Mouse (Mus musculus) urinary bladder, postnatal 4 days (tissue): ENCODE measurements around the gene Acox1.

Source experiments
- DNase-seq, 2 experiments: peaks; one replicate each; pipeline ENCODE4 v3.0.0; 2021 to 2022; ENCODE audit warnings: low spot score in 2 of 2

The Acox1 gene

DNA sequence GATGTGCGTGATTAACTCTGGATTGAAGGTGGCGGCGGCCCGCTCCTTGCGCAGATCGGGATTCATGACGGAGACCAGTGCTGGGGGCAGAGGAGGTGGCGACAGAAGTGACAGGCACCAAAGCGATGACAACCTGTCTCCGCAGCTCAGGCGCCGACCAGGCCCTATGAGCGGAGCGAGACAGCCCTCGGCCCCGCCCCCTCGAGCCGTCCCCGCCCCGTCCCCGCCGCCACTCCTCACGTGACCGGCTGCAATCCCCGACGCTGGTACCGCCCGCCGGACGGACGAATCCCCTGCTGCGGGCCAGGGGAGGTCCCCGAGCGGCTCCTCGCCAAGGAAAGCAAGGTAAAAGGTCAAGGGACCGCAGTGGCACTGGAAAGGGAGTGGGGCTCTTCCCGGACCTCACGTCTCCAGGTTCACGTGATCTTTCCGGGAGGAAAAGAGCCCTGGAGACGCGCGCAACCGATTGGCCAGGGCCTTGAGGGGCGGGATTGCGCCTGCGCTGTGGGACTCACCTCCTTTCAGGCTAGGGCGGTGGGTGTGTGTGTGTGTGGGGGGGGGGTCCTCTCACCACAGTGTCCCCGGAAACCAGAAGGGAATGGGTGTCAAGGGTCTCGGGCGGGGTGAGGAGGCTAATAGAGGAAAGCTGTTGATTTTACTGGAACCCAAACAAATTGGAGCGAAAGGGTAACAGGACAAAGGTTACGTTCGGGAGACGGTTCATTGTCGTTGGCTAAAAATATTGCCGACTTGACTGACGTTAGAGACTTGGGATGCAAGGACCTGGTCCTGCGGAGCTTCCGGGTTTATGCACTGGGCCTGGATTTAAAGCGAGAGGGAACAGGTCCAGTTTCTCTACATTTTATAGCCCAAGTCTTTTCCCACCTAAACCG, at the start of gene Acox1, which contains the start of gene Ten1:
Gene Acox1 (minus strand): TSS at position 407 of the 893 bp plus-strand sequence.
Gene Ten1 (plus strand): TSS at position 217 of the 893 bp plus-strand sequence.
- DNase-seq: peak; percentile 96 to 97

DNA sequence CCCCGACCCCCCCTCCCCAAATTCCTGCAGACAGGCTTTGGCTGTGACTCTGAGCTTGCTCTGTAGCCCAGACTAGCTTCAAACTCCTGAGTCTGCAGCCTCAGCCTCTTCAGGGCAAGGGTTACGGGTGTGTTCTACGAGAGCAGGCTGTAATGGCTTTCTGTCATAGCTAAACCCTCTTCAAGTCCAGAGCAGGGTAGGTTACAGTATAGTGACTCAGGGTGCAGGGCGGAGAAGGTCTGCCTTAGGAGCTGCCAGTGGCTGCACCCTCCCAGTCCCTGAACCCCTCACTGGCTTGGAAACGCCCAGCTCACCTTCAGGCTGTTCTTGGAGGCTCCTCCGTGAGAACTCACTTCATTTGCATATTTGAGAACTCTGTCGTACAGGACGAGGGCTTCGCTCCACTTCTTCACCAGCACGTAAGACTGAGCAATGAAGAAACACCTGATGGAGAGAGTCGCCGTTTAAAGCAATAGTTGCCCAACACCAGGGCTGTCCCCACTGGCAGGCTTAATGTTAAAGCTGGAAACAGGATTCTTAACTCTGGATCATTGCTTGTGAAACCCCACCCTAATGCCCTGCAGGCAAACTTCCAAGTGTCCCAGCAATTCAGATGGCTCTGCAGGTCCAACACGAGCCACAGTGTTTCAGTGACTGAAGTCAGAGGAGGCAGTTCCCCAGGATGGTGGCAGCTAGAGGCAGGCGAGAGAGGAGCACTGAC, 48.8 kb upstream of the Acox1 start:
- no peak for DNase-seq

DNA sequence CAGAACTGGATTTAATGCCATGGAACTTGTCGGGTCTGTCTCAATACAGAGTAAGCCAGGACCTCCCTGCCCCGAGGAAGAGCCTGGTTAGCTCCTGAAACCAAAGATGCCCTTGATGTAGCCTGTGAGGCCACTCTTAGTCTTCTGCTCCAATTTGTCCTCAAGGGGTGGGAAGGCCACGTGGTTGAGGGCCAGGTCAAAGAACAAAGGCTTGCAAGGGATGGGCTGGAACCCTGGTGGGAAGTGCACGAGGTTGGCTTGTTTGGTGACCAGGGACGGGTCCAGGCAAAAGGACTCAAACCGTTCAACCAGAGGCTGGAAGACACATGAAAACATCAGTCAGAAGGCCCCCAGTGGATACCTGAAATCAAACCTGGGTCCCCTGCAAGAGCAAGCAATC, 46.8 kb upstream of the Acox1 start:
- no peak for DNase-seq

DNA sequence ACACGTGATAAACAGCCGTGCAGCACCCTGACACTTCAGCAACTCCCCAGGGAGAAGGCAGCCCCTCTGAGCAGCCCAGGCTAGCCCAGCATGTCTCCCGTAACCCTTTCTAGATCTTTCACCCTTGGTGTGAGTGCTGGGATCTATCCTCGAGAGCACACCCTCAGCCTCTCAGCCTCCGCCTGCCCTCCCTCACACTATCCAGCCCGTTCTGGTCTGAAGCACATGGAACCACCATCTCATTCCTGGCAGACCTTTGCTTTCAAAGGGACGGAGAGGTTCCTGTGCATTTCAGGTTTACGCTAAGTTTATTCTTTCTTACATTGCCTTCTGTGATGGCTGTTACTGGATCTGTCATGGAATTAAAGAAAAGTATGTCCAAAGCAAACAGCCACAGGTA, 45.7 kb upstream of the Acox1 start:
- no peak for DNase-seq

DNA sequence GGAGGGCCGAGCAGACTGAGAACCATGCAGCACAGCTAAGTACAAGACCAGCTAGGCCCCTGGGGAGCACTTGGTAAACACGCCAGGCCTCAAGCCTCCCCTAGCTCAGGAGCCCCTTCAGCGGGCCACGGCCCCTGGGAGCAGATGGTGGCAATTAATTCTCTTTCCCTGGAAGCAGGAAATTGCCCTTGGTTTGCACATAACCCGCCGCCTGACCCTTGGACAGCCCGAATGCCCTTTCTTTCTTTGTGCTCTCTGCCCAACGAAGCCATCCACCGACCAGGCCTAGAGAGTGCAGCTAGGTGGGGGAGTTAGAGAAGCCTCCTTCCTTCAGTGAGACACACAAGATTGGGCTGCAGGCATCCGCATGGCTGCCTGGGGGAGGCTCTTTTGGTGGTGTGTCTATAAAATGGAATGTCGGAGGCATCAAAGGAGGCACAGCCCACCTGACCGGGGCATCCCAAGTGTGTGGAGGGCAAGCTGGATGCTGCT, 42.9 kb upstream of the Acox1 start:
- DNase-seq: no peak

DNA sequence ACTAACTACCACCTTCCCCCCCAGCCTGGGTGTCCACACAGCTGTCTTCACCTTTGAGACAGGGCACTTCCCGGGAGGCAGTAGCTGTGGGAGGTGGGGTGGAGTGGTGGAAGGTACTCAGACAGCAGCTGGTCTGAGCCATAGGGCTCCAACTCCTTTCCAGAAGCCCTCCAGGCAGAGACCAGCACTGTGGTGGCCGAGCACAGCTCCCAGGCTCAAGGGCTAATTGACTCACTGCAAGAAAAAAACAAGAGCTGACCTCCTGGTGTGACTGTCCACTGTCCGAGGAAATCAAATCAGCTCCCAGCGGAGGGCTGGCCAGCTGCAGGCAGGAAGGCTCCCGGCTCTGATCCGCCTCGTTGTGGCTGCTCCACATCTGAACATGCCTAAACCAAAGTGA, 41.0 kb upstream of the Acox1 start:
- no peak for DNase-seq

DNA sequence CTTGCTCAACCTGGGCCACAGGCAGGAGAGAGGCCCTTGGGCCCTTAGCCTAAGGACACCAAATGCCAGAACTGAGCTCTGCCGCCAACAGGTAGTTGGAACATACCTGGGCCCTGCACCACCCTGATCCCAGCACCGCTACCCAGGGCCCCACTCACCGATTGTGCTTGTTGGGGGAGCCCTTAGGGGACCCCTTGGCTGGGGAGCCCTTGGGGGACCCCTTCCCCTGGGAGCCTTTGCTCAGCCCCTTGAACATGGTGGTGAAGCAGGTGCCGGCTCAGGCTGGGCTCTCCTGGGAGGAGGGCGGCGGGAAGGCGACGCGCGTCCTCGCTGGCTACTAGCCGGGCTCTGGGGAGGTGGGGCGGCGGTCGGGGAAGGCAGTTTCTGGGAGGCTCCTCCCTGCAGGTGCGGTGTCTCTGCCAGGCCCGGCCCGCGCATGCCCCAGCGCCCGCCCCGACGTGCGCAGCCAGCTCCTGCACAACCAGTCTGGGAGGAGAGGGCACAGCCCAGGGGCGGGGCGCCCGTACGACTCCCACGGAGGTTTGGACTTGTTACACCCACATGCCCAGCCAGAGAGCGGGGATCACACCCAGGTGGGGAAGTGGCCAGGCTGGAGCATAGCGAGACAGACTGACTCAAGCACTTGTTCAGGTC, 39.0 kb upstream of the Acox1 start, which contains the start of gene Evpl:
Gene Evpl (minus strand): TSS at position 336 of the 654 bp plus-strand sequence.
- DNase-seq: peak; percentile 81 to 82

DNA sequence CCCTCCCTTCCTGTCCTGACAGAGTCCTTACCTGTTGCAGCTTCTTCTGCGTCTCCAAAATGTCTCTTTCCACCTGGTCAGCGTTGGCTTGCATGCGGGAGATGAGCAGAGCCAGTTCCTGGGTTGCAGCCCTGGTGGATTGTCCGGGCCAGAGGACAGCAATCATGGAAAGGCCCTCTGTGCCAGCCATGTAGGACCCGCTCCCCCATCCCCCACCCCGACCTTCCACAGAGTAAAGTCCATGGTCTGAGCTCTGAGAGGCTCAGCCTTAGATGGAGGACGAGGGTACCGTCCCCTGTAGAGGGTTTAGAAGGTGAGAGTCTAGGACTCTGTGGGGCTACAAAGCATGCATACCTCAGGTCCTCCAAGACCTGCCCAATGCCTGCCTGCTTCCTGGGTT, 36.1 kb upstream of the Acox1 start:
- DNase-seq: no peak

DNA sequence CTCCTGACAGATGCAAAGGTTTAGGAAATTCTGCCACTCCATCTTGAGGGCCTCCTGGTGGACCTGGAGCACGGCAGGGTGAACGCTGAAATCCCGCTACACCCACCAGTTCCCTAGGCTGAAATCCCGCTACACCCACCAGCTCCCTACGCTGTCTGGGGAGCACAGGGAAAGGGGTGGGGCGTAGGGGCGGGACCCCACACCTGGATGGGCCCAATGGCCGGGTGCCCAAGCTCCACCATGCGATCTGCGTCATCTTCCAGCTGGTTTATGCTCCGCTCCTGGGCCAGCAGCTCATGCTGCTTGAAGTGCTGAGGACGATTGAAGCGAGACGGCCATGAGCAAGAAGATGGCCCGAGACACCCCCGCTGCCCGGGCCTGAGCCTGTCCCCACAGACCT, 33.6 kb upstream of the Acox1 start:
- no peak for DNase-seq

DNA sequence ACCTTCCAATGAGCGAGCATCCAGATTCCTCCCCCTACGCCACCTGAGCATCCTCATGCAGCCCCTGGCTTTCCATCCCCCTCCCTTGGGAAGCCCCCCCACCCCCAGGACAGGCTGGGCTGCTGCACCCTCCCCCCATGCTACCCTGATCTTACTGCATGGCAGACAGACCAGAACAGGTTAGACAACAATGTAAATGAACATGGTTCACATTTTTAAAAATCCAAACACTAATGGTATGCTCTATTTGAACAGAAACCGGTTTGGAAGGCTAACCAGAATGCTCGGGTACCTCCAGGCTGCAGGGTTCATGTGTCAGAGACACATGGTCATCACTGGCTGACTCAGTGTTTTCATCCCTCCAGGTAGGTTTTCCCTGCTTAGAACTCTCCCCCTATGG, 29.9 kb upstream of the Acox1 start:
- DNase-seq: no peak

DNA sequence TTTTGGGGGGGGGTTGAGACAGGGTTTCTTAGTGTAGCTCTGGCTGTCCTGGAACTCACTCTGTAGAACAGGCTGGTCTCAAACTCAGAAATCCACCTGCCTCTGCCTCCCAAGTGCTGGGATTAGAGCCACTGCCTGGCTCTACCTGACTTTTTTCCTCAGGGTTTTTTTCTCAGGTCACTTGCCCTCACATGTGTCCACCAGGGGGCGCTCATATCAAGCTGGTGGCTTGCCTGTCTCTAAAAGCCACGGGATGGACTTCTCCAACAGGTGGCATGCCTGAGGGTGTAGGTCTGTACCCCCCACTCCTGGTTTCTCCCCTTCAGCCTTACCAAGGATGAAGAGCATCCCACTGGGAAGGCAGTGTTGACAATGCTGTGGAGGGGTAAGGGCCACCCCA, 27.6 kb upstream of the Acox1 start:
- DNase-seq: peak; percentile 64 to 90

DNA sequence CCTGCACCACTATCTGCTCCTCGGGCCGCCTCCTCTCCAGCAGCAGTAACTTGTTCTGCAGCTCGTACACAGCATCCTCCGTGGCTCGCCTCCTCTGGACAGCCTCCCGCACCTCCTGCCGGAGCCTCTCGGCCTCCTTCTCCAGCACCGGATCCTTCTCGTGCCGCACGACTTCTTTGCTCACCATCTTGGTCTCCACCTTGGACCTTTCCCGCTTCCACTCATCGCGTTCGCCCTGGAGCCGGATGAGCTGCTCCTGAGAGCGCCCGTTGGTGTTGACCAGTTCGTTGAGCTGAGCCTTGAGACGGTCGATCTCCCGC, 23.9 kb upstream of the Acox1 start:
- no peak for DNase-seq

DNA sequence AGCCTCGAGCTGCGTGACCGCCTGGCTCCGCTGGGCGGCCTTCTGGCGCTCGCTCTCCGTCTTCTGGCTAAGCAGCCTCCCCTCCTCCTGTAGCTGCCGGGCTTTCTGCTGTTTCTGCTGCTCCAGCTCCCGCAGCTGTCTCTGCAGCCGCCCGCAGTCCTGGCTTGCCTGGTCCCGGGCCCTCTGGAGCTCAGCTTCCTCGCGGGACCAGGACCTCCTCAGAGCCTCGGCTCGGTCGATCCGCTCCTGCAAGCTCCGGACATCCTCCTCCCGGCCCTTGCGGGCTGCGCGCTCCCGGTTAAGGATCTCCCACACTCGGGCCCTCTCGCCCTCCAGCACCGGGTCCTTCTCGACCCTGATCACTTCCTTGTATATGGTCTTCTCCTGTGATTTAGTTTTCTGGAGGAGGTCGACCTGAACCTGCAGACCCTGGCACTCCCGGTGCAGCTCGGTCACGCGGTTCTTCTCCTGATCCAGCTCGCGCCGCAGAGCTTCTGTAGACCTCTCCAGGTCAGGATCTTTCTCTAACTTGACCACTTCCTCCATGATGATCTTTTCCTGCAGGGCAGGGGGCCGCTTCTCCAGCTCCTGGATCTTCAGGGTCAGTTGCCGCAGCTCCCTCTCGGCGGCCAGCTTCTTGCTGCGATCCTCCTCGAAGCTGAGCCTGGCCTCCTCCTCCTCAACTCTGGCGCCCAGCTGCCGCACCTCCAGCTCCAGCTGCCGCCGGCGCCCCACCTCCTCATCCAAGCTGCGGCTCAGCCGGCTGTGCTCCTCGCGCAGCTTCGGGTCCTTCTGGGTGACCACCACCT, 23.3 kb upstream of the Acox1 start:
- no peak for DNase-seq

DNA sequence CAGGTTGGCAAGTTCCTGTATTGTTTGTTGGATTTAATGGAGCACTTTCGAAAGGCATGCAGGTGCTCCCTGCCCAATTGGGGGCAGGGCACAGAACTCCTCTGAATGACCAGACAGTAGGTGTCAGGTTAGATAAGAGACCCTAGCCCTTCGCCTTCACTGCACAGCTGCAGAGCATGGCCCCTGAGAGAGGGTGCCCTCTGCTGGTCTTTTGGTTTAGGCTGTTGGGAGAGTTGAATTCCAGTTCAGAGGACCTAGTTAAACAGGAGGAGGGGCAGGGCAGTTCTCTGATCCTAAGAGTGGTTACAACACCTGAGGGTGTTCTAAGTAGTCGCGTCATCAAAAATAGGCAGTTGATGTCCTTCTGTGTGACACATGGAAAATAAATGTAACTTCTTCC, 21.0 kb upstream of the Acox1 start:
- DNase-seq: no peak

DNA sequence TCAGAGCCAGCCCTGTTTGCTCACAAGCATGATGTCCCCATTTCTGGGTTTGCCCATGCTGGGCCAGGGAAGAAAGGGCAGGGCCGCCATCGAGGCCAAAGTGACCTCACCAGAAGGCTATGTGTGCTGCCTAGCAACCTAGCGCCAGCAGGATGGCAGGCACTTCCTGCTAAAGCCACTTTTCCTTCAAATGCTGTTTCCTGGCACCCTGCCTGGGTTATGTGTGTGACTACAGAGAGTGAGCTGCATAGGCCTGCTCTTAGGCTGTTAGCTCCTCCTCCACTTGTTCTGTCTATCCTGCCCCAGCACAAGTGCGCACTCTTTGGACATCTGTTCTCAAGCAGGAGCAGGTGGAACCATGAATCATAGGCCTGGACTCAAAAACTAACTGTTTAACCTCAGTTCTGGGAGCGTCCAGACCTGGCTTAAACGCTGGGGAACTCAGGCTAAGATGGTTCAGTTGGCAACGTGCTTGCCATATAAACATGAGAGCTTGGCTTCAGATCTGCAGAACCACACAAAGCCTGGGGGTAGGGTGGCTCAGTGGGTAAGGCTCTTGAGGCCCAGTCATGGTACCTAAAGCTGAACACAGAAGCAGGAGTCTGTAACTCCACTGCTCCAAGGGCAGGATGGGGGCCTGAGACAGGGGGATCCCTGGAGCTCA, 20.0 kb upstream of the Acox1 start:
- peak; percentile 76 to 88 for DNase-seq

DNA sequence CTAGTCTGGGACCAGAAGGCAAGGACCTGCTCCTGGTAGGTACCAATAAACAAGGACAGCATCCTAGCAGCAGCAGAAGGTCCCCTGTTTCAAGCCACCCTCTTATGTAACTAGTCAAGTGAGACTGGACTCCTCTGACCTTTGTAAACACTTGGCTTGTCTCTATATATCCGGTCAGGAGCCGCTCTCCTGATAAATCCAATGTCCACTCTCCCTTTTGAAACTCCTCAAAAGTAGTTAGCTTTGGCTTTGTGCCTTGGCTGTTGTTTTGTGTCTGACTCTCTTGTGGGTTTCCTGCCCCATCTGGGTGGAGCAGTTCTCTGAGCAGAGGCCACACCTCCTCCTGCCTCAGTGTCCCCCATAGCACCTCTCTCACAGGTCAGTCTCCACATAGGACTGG, 19.4 kb upstream of the Acox1 start:
- DNase-seq: no peak

DNA sequence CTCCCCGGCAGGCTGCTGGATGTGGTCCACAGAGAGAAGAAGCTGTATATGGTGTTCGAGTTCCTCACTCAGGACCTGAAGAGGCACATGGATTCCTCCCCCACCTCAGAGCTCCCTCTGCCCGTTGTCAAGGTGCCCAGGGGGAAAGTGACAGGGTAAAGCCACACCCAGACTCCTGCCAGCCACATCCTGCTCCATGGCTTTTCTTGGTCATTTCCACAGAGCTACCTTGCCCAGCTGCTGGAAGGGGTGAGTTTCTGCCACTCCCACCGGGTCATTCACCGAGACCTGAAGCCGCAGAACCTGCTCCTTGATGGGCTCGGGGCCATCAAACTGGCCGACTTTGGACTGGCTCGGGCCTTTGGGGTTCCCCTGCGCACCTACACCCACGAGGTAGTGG, 17.7 kb upstream of the Acox1 start:
- DNase-seq: no peak

DNA sequence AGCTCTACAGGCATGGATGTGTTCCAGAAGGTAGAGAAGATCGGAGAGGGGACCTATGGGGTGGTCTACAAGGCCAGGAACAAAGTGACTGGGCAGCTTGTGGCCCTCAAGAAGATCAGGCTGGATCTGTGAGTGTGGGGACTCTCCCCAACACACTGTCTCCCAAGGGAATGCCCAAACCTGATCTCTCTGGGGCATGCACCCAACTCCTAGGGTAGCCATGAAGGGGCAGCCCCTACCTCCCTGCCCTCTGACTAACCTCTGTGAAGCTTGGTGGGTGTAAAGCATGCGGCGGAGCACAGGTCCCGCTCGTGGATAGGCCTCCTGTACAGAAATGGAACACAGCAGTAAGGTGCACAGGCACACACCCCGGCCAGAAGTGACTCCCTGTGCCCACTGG, 17.1 kb upstream of the Acox1 start:
- DNase-seq: no peak

DNA sequence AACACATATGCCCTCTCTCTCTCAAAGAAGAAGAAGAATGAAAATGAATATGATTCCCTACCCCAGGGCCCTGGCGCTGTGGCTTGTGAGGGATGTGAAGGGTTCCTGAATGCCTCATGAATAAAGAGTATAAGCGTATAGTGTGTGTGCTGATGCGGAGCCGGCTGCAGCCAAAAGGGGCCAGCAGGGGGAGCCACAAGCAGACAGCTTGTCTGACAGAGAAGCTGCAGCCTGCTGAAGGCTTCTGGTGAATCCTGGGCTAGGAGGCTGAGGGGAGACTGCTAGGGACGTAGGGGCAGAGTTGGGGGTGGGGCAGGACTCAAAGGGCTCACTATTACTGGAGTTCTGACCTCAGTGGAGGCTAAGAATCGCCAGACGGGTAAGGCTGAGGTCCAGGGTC, 16.3 kb upstream of the Acox1 start:
- no peak for DNase-seq

DNA sequence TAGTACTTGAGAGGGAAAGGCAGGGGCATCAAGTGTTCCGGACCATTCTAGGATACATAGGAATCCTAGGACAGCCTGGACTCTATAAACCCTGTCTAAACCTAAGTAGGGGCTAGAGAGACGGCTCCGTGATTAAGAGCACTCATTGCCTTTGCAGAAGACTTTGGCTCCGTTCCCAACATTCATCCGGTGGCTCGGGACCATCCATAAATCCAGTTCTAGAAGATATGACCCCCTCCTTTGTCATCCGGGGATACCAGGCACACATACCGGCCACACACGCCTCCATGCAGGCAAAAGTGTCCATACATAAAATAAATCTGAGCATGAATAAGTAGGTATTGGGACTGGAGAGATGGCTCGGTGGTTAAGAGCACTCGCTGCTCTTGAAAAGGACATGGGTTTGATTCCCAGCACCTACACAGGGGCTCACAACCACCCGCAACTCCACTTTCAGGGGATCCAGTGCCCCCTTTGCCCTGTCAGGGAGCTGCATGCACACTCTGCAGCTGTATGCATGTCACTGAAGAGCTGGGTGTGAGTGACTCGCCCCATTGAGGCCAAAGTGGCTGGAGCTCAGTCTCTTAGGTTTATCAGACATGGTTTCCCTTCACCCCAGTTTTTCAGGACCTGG, 15.1 kb upstream of the Acox1 start:
- DNase-seq: no peak

DNA sequence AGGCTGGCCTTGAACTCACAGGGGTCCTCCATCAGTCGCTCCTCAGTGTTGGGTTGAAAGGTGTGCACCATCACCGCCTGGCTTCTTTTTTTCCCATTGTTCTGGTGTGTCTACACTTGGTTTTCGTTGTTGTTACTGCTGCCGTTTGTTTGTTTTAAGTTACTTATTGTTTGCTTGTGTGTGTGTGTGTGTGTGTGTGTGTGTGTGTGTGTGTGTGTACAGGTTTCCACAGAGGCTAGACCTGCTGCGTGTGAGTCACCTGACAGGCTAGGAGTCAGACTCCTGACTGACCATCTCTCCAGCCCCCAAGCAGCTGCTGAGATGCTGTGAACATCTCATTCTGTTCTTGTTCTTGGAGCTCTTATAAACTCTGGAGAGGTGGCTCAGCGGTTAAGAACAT, 14.0 kb upstream of the Acox1 start:
- DNase-seq: no peak
